Mouse (Mus musculus) kidney, adult 2 months (tissue): ENCODE measurements around the gene Kif21b.

Experiments used
- CTCF ChIP-seq: fragments of 200-500 bp; conservative IDR thresholded peaks from 2 replicates; pipeline ENCODE4 v1.5.1; 2011; ENCODE audit warnings: low read depth, mild to moderate bottlenecking, control low read depth, low read length, moderate library complexity, mixed read lengths; ENCODE audit not compliant: insufficient read depth, insufficient read length
- POLR2A ChIP-seq: fragments of 200-500 bp; IDR thresholded peaks from one replicate; pipeline ENCODE4 v1.6.1; 2011; ENCODE audit warnings: low read depth, low read length, control low read depth

DNA sequence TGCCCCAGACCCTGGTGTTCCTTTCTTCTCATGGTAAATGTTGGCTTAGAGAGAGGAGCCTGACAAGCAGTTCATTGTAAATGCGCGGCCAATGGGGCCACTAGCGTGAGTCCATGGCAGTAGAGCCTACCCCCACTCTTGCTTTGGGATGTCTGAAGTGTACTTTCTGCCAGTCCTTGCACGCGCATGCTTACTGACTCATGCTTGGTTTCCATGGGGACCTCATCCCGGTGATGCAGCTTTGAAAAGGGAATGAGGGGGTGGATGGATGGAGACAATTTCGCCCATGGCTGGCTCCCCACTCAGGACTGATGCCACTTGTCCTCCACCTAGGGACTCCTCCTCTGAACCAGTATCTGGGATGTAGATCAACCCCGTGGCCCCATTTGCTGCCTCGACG is 12.3 kb downstream of the Kif21b start:
- no peak for TF ChIP-seq CTCF
- TF ChIP-seq POLR2A: no peak
